Mouse (Mus musculus): ENCODE data around the gene Gls.

GRCm38 (mm10) chr1:52170747-52171146 lies 62.3 kb downstream of the Gls start:
- TF ChIP-seq POLR2A (IDR thresholded peaks at IDR 0.05; ENCODE audit: extremely low read depth, insufficient read depth, low read length) (no peak), CTCF (IDR thresholded peaks at IDR 0.05; ENCODE audit: extremely low read depth, insufficient read depth, low read length) (no peak)

All from cortical plate, adult 2 months (tissue).